Mouse (Mus musculus) megakaryocyte-erythroid progenitor cell, adult 5-6 weeks (primary cell): Measurements from ENCODE around the gene Ifna11. TPM values are rescaled to one million over a fixed set of nuclear protein-coding genes. Genes with fewer than 3 reads are reported as not detected.
"Not testable (repeated sequence)": the region's sequence is repeated elsewhere in the genome, so short reads cannot be mapped to it uniquely, and the experiment has no call there.

Source experiments
- ATAC-seq: replicated peaks from 2 replicates; pipeline ENCODE4 v1.8.0; 2016; ENCODE audit warnings: mild to moderate bottlenecking, inconsistent platforms; ENCODE audit not compliant: severe bottlenecking, poor library complexity, low FRiP score, low TSS enrichment
- total RNA-seq, 2 experiments: library from RNA; stranded (forward) in 1 of 2; stranded (reverse) in 1 of 2; fragments of 200-1000, 215-1000 nt in 1 of 2; fragments of >200 nt in 1 of 2; fragmentation: Nextera tagmentation in 1 of 2; gene quantifications; 2 replicates each; pipeline ENCODE4 v1.2.3; 2014 to 2017

Gene Ifna11
- not detected in 2 replicates for total RNA-seq (2014; fragmentation: Nextera tagmentation)
- not detected in 2 replicates for total RNA-seq (2017)

DNA sequence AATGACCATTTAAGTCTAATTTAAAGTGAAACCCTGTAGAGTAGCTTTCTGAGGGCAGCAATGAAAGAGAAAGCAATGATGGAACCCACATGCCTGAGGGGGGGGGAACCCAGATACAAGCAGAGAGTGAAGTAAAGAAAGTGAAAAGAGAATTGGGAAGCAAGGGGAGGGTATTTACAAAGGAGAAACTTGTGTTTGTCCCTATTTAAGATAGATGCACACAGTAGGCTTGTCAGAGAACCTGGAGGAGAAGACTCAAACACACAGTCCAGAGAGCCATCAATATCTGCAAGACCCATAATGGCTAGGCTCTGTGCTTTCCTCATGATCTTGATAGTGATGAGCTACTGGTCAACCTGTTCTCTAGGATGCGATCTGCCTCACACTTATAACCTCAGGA, at the start of gene Ifna11:
TSS of gene Ifna11 (plus strand) at position 301 of the 400 bp plus-strand sequence.
- ATAC-seq = no peak

DNA sequence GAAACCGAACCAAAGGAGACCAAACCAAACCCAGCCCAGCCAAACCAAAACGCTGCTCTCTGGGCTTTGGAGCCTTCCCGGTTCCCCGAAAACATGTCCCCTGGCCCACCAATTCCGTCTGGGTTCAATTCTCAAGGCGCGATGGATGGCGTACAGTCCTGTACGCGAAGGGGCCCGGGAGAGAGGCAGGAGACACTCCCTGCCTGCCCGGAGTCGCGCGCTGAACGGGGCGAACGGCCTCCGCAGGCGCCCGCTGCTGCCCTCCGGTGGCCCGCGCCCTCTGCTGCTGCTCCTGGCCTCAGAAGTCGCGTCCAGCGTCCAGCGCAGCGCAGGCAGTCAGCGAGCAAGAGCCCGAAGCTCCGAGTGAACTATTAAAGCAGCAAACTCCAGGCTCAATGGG, 46.2 kb upstream of the Ifna11 start, which contains the start of gene Gm13290:
TSS of gene Gm13290 (plus strand) at position 301 of the 400 bp plus-strand sequence.
- not testable (repeated sequence) for ATAC-seq

DNA sequence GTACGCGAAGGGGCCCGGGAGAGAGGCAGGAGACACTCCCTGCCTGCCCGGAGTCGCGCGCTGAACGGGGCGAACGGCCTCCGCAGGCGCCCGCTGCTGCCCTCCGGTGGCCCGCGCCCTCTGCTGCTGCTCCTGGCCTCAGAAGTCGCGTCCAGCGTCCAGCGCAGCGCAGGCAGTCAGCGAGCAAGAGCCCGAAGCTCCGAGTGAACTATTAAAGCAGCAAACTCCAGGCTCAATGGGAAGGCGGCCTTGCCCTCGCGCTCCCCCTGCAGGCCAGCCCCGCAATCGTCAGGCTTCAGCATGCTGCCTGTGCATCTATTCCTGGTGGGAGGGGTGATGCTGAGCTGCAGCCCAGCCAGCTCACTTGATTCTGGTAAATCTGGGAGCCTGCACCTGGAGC, 43.1 kb upstream of the Ifna11 start, which contains the start of gene Gm13289:
TSS of gene Gm13289 (plus strand) at position 301 of the 400 bp plus-strand sequence.
- ATAC-seq = not testable (repeated sequence)

DNA sequence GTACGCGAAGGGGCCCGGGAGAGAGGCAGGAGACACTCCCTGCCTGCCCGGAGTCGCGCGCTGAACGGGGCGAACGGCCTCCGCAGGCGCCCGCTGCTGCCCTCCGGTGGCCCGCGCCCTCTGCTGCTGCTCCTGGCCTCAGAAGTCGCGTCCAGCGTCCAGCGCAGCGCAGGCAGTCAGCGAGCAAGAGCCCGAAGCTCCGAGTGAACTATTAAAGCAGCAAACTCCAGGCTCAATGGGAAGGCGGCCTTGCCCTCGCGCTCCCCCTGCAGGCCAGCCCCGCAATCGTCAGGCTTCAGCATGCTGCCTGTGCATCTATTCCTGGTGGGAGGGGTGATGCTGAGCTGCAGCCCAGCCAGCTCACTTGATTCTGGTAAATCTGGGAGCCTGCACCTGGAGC, 40.2 kb upstream of the Ifna11 start, which contains the start of gene Gm13272:
TSS of gene Gm13272 (plus strand) at position 301 of the 400 bp plus-strand sequence.
- not testable (repeated sequence) for ATAC-seq

DNA sequence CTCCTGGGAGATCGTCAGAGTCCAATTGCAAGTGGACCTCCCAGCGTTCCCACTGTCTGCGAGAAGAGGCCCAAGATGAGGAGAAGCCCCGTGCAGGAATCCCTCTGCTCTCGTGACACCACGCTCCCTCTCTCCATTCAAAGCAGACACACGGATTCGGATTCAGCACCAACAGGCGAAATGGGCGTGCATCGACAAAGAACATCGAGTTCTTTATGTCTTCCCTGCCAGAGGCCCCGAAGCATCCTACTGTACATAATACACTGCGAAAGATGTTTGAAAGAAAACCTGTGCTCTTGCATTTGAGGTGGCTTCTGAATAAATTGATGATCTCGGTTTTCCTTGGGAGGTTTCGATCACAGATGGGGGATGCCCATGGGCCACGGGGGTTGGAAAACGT, 39.4 kb upstream of the Ifna11 start:
- not testable (repeated sequence) for ATAC-seq

DNA sequence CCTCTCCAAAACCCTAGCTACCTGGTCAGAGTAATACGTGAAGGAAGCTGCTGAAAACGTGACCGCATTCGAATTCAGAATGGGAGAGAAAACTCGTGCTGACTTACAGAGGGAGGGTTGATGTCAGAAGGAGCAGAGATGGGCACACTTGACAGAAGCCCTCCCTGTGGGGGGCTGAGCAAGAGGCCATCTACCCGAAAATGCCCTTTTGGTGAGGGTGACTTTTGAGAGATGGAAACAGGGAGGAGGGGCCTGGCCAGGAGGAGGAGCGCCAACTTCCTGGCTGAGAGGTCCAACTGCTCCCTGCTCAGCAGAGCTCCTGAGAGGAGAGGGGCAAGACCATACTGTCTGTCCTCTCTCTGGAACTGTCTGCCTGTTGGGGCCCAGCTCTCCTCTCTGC, 37.9 kb upstream of the Ifna11 start, which contains the start of gene Ifnz:
TSS of gene Ifnz (plus strand) at position 301 of the 400 bp plus-strand sequence.
- not testable (repeated sequence) for ATAC-seq

DNA sequence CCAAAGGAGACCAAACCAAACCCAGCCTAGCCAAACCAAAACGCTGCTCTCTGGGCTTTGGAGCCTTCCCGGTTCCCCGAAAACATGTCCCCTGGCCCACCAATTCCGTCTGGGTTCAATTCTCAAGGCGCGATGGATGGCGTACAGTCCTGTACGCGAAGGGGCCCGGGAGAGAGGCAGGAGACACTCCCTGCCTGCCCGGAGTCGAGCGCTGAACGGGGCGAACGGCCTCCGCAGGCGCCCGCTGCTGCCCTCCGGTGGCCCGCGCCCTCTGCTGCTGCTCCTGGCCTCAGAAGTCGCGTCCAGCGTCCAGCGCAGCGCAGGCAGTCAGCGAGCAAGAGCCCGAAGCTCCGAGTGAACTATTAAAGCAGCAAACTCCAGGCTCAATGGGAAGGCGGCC, 37.4 kb upstream of the Ifna11 start:
- ATAC-seq = not testable (repeated sequence)

DNA sequence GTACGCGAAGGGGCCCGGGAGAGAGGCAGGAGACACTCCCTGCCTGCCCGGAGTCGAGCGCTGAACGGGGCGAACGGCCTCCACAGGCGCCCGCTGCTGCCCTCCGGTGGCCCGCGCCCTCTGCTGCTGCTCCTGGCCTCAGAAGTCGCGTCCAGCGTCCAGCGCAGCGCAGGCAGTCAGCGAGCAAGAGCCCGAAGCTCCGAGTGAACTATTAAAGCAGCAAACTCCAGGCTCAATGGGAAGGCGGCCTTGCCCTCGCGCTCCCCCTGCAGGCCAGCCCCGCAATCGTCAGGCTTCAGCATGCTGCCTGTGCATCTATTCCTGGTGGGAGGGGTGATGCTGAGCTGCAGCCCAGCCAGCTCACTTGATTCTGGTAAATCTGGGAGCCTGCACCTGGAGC, 34.4 kb upstream of the Ifna11 start, which contains the start of gene Gm13276:
TSS of gene Gm13276 (plus strand) at position 301 of the 400 bp plus-strand sequence.
- not testable (repeated sequence) for ATAC-seq

DNA sequence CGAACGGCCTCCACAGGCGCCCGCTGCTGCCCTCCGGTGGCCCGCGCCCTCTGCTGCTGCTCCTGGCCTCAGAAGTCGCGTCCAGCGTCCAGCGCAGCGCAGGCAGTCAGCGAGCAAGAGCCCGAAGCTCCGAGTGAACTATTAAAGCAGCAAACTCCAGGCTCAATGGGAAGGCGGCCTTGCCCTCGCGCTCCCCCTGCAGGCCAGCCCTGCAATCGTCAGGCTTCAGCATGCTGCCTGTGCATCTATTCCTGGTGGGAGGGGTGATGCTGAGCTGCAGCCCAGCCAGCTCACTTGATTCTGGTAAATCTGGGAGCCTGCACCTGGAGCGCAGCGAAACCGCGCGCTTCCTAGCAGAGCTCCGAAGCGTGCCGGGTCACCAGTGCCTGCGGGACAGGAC, 31.4 kb upstream of the Ifna11 start, which contains the start of gene Gm13277:
TSS of gene Gm13277 (plus strand) at position 231 of the 400 bp plus-strand sequence.
- not testable (repeated sequence) for ATAC-seq

DNA sequence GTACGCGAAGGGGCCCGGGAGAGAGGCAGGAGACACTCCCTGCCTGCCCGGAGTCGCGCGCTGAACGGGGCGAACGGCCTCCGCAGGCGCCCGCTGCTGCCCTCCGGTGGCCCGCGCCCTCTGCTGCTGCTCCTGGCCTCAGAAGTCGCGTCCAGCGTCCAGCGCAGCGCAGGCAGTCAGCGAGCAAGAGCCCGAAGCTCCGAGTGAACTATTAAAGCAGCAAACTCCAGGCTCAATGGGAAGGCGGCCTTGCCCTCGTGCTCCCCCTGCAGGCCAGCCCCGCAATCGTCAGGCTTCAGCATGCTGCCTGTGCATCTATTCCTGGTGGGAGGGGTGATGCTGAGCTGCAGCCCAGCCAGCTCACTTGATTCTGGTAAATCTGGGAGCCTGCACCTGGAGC, 28.5 kb upstream of the Ifna11 start, which contains the start of gene Gm13278:
TSS of gene Gm13278 (plus strand) at position 301 of the 400 bp plus-strand sequence.
- ATAC-seq = not testable (repeated sequence)

DNA sequence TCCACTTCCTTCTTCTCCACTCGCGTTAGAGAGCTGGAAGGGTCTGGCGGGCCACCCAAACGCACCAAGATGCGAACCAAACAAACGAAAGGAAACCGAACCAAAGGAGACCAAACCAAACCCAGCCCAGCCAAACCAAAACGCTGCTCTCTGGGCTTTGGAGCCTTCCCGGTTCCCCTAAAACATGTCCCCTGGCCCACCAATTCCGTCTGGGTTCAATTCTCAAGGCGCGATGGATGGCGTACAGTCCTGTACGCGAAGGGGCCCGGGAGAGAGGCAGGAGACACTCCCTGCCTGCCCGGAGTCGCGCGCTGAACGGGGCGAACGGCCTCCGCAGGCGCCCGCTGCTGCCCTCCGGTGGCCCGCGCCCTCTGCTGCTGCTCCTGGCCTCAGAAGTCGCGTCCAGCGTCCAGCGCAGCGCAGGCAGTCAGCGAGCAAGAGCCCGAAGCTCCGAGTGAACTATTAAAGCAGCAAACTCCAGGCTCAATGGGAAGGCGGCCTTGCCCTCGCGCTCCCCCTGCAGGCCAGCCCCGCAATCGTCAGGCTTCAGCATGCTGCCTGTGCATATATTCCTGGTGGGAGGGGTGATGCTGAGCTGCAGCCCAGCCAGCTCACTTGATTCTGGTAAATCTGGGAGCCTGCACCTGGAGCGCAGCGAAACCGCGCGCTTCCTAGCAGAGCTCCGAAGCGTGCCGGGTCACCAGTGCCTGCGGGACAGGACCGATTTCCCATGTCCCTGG, 25.7 kb upstream of the Ifna11 start, which contains the start of gene Gm13275:
TSS of gene Gm13275 (plus strand) at position 552 of the 740 bp plus-strand sequence.
- ATAC-seq = not testable (repeated sequence)

DNA sequence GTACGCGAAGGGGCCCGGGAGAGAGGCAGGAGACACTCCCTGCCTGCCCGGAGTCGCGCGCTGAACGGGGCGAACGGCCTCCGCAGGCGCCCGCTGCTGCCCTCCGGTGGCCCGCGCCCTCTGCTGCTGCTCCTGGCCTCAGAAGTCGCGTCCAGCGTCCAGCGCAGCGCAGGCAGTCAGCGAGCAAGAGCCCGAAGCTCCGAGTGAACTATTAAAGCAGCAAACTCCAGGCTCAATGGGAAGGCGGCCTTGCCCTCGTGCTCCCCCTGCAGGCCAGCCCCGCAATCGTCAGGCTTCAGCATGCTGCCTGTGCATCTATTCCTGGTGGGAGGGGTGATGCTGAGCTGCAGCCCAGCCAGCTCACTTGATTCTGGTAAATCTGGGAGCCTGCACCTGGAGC, 22.7 kb upstream of the Ifna11 start, which contains the start of gene Gm13279:
TSS of gene Gm13279 (plus strand) at position 301 of the 400 bp plus-strand sequence.
- ATAC-seq = not testable (repeated sequence)

DNA sequence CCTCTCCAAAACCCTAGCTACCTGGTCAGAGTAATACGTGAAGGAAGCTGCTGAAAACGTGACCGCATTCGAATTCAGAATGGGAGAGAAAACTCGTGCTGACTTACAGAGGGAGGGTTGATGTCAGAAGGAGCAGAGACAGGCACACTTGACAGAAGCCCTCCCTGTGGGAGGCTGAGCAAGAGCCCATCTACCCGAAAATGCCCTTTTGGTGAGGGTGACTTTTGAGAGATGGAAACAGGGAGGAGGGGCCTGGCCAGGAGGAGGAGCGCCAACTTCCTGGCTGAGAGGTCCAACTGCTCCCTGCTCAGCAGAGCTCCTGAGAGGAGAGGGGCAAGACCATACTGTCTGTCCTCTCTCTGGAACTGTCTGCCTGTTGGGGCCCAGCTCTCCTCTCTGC, 20.4 kb upstream of the Ifna11 start, which contains the start of gene Gm13285:
TSS of gene Gm13285 (plus strand) at position 301 of the 400 bp plus-strand sequence.
- not testable (repeated sequence) for ATAC-seq

DNA sequence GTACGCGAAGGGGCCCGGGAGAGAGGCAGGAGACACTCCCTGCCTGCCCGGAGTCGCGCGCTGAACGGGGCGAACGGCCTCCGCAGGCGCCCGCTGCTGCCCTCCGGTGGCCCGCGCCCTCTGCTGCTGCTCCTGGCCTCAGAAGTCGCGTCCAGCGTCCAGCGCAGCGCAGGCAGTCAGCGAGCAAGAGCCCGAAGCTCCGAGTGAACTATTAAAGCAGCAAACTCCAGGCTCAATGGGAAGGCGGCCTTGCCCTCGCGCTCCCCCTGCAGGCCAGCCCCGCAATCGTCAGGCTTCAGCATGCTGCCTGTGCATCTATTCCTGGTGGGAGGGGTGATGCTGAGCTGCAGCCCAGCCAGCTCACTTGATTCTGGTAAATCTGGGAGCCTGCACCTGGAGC, 16.8 kb upstream of the Ifna11 start, which contains the start of gene Gm13287:
TSS of gene Gm13287 (plus strand) at position 301 of the 400 bp plus-strand sequence.
- not testable (repeated sequence) for ATAC-seq

DNA sequence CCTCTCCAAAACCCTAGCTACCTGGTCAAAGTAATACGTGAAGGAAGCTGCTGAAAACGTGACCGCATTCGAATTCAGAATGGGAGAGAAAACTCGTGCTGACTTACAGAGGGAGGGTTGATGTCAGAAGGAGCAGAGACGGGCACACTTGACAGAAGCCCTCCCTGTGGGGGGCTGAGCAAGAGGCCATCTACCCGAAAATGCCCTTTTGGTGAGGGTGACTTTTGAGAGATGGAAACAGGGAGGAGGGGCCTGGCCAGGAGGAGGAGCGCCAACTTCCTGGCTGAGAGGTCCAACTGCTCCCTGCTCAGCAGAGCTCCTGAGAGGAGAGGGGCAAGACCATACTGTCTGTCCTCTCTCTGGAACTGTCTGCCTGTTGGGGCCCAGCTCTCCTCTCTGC, 14.5 kb upstream of the Ifna11 start, which contains the start of gene Gm13288:
TSS of gene Gm13288 (plus strand) at position 301 of the 400 bp plus-strand sequence.
- not testable (repeated sequence) for ATAC-seq

DNA sequence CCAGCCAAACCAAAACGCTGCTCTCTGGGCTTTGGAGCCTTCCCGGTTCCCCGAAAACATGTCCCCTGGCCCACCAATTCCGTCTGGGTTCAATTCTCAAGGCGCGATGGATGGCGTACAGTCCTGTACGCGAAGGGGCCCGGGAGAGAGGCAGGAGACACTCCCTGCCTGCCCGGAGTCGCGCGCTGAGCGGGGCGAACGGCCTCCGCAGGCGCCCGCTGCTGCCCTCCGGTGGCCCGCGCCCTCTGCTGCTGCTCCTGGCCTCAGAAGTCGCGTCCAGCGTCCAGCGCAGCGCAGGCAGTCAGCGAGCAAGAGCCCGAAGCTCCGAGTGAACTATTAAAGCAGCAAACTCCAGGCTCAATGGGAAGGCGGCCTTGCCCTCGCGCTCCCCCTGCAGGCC, 14.0 kb upstream of the Ifna11 start:
- ATAC-seq = not testable (repeated sequence)

DNA sequence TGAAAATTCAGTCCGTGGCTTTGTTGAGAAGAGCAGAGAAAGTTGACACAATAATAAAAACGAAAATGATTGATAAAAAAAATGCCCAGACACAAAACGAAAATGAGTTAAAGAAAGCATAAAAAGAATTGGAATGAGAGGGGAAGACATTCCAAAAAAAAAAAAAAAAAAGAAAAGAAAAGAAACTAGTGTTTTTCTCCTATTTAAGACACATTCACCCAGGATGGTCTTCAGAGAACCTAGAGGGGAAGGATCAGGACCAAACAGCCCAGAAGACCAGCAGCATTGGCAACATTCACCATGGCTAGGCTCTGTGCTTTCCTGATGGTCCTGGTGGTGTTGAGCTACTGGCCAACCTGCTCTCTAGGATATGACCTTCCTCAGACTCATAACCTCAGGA, 3.8 kb upstream of the Ifna11 start, which contains the start of gene Ifna7:
TSS of gene Ifna7 (plus strand) at position 301 of the 400 bp plus-strand sequence.
- ATAC-seq = no peak

DNA sequence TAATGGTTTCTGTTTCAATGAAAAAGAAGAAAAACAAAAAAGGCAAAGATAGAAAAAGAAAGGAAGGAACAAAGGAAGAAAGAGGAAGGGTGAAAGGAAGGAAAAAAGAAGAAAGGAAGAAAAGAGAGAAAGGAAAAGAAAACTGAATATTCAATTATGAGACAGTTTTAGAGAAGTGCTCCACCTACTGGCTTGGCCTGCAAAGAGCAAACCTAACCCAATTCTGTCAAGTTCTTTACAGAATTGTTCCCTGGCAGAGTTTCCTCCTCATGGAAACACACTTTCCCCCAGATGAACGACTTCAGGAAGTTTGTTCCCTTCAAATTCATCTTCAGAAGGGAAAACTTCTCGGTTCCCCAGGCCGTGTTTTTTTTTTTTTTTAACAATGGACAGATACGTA, 3.2 kb downstream of the Ifna11 start:
- ATAC-seq = peak; percentile 79; the same call in 1 of the 2 replicates

DNA sequence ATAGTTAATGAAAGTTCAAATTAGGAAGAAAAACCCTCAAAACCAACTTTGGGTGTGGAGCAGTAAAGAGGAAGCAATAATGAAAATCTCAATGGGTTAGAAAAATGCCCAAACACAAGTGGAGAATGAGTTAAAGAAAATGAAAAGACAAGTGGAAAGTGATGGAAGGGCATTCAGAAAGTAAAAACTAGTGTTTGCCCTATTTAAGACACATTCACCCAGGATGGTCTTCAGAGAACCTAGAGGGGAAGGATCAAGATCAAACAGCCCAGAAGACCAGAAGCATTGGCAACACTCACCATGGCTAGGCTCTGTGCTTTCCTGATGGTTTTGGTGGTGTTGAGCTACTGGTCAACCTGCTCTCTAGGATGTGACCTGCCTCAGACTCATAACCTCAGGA, 7.4 kb downstream of the Ifna11 start, which contains the start of gene Ifna6:
TSS of gene Ifna6 (plus strand) at position 301 of the 400 bp plus-strand sequence.
- not testable (repeated sequence) for ATAC-seq

DNA sequence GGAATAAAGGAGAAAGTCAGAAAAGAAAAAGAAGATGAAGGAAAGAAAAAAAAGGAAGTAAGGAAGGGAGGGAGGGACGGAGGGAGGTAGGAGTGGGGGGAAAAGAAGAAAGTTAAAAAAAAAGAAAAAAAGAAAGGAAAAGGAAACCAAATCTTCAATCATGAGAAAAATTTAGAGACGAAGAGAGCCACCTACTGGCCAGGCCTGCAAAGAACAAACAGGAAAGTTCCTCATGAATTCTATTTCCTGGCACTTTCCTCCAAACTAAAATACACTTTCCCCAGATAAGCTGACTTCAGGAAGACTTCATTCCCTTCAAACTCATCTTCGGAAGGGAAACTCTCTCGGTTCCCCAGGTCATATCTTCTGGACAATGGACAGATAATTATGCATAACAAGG, 10.8 kb downstream of the Ifna11 start:
- ATAC-seq = no peak
